Mouse (Mus musculus): ENCODE results near the gene Scgb1b15. TPM values are rescaled to one million over a fixed set of nuclear protein-coding genes. Genes with fewer than 3 reads are reported as not detected.
"Not testable (repeated sequence)": the region's sequence is repeated elsewhere in the genome, so short reads cannot be mapped to it uniquely, and the experiment has no call there.

Gene Scgb1b15
- total RNA-seq (2018; cell fraction: chromatin; rRNA removed): not detected
- total RNA-seq (2018; cell fraction: cytosol; rRNA removed): not detected
- total RNA-seq (2018; cell fraction: nucleus; rRNA removed): not detected
- not detected in 3 replicates for polyA plus RNA-seq (2018)

DNA sequence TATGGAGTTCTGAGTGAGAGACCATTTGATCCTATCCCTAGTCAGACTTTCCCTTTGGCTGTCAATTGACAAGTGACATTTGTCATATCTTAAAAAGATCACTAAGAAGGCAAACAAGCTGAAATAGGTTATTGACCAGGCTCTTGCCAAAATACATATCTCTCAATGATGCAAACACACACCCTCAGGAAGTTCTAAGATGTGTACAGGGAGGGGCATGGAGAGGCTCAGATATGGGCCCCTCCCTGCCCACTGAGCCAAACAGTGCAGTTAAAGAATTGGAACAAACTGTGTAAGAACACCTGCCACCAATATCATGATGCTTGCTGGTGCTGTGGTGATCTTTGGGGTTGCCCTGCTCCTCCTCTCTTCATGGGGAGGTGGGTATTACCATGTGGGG is at the start of gene Scgb1b15:
Scgb1b15 (plus strand) TSS at position 301 of the 400 bp plus-strand sequence.
- not testable (repeated sequence) for H3K36me3 ChIP-seq (ENCODE audit: inconsistent target); H3K27ac ChIP-seq; H3K79me2 ChIP-seq (ENCODE audit: inconsistent target); H3K4me3 ChIP-seq (ENCODE audit: inconsistent target)

DNA sequence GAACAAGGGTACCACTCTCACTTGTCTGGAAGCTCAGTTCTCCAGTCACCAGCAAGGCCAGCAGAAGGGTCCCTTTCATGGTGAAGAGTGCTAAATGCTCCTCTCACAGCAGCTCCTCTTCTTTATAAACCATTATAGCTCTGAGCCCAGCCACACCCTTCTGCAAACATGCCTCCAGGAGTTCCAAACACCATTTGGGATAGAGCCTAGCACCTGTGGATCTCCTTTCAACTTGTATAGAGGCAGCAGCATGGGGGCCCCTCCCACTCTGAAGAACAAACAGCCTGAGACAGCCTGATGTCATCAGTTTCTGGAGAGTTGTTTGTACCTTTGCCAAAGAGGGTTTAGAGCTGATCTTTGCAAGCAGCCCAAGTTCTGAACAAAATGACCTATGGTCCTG is 6.8 kb upstream of the Scgb1b15 start, which contains the start of gene Scgb2b15:
Scgb2b15 (minus strand) TSS at position 101 of the 400 bp plus-strand sequence.
- not testable (repeated sequence) for H3K36me3 ChIP-seq (ENCODE audit: inconsistent target); H3K79me2 ChIP-seq (ENCODE audit: inconsistent target); H3K27ac ChIP-seq; H3K4me3 ChIP-seq (ENCODE audit: inconsistent target)

Other genes starting within 250 kb of the Scgb1b15 start
- gene Scgb2b15, start 6.9 kb upstream of the Scgb1b15 start, polyA plus RNA-seq (2018): not detected in 3 replicates
- gene Scgb2b17, start 220.0 kb downstream of the Scgb1b15 start, polyA plus RNA-seq (2018): not detected in 3 replicates
- not detected in 3 replicates for gene Scgb1b17, start 226.9 kb downstream of the Scgb1b15 start, polyA plus RNA-seq (2018)

Measured in macrophage (primary cell).